Comparison of ENCODE assay signal across 8 mouse cellular contexts in genomic region chr4:135856223-135857091, GRCm38 (mm10). TPM values are rescaled to one million over a fixed set of nuclear protein-coding genes. Genes with fewer than 3 reads are reported as not detected.
DNase-seq lines count a peak whose midpoint lies in the region; ATAC-seq and TF ChIP-seq lines count a peak whose summit lies in the region.

No protein-coding gene starts in this region.

- H3K4me1 ChIP-seq in forebrain, embryonic 15.5 days, result peaks cover 54% of the 10 kb centered on the region
- peaks cover 49% of the 10 kb centered on the region for H3K4me1 ChIP-seq in hindbrain, embryonic 10.5 days (replicated peaks)

- peak; percentile 68 for ATAC-seq in forebrain, embryonic 15.5 days (replicated peaks)
- ATAC-seq in activated CD4-positive, CD25-positive, alpha-beta regulatory T cell, adult 4 months, result no peak

- peak overlapping the region; percentile 89 for H3K9ac ChIP-seq in forebrain, embryonic 15.5 days (replicated peaks)

- H3K9me3 ChIP-seq in forebrain, embryonic 15.5 days, result no peaks in the 10 kb centered on the region
- H3K9me3 ChIP-seq in hindbrain, embryonic 10.5 days, result no peaks in the 10 kb centered on the region

- peak overlapping the region; percentile 100 for H3K27ac ChIP-seq in forebrain, embryonic 15.5 days (replicated peaks)
- H3K27ac ChIP-seq in hindbrain, embryonic 10.5 days, result peak overlapping the region; percentile 99
- peak overlapping the region; percentile 93 for H3K27ac ChIP-seq in left cerebral cortex, adult 2 months

- TF ChIP-seq CTCF in left cerebral cortex, adult 2 months (IDR thresholded peaks at IDR 0.05), result no peak

- peak overlapping the region; percentile 69 for H3K4me2 ChIP-seq in forebrain, embryonic 15.5 days (replicated peaks)

- no peaks in the 10 kb centered on the region for H3K36me3 ChIP-seq in forebrain, embryonic 15.5 days
- H3K36me3 ChIP-seq in hindbrain, embryonic 10.5 days, result peaks cover 27% of the 10 kb centered on the region

- WGBS in forebrain, embryonic 15.5 days, result under 1% methylated on average over 87 of the region's 91 CpGs
- under 1% methylated on average over 90 of the region's 91 CpGs for whole genome bisulfite sequencing in hindbrain, embryonic 10.5 days

- intact Hi-C loops in left cerebral cortex, adult 2 months (cut with DNase I), result loop anchor here (1.0 to 5.0 kb wide), 2 partner anchors 17 to 34 kb away; partner anchors contain the start of gene Pnrc2

- peak; percentile 89 for DNase-seq in MN1 (ENCODE audit: low spot score)
- DNase-seq in c-Kit-positive CD71-positive TER-119-positive erythroid progenitor cells, embryonic 14.5 days (ENCODE audit: low spot score), result peak; percentile 66
- DNase-seq in hindbrain, embryonic 10.5 days (ENCODE audit: low spot score), result peak; percentile 83
- peak; percentile 52 to 54 for DNase-seq in left cerebral cortex, adult 2 months (ENCODE audit: extremely low spot score in 1 of 2, low spot score in 2 of 2)
- peak; percentile 78 to 82 for DNase-seq in lung, postnatal 4 days
- DNase-seq in right cerebral cortex, postnatal 36 days (ENCODE audit: low spot score in 2 of 2), result peak; percentile 32 to 45

- no peaks in the 10 kb centered on the region for H3K27me3 ChIP-seq in forebrain, embryonic 15.5 days
- no peaks in the 10 kb centered on the region for H3K27me3 ChIP-seq in hindbrain, embryonic 10.5 days (ENCODE audit: insufficient read depth, poor library complexity, severe bottlenecking)

- H3K4me3 ChIP-seq in forebrain, embryonic 15.5 days, result peak overlapping the region; percentile 85
- H3K4me3 ChIP-seq in hindbrain, embryonic 10.5 days, result peak overlapping the region; percentile 93
- peak overlapping the region; percentile 90 for H3K4me3 ChIP-seq in left cerebral cortex, adult 2 months

RNA-seq across cellular contexts. Expression of gene Srsf10, which starts 0.9 kb away (rescaled TPM):
- 257 and 272 TPM in 2 replicates for polyA plus RNA-seq in forebrain, embryonic 15.5 days (2015; fragmentation: Nextera tagmentation; extraction: Ambion mirVana)
- polyA plus RNA-seq in hindbrain, embryonic 10.5 days (2016; fragmentation: Nextera tagmentation; extraction: Ambion mirVana), result 283 and 352 TPM in 2 replicates
- total RNA-seq in left cerebral cortex, adult 2 months (2021), result 10 to 100 TPM; 70.8 to 82.2 TPM
- polyA plus RNA-seq in activated CD4-positive, CD25-positive, alpha-beta regulatory T cell, adult 4 months (2017; shearing (Covaris generic)), result 100 to 1,000 TPM; 172 to 181 TPM

RNA-seq across cellular contexts. Expression of gene Pnrc2, which starts 17.2 kb away (rescaled TPM):
- 131 and 134 TPM in 2 replicates for polyA plus RNA-seq in forebrain, embryonic 15.5 days (2015; fragmentation: Nextera tagmentation; extraction: Ambion mirVana)
- polyA plus RNA-seq in hindbrain, embryonic 10.5 days (2016; fragmentation: Nextera tagmentation; extraction: Ambion mirVana), result 171 and 204 TPM in 2 replicates
- 10 to 100 TPM; 41.1 to 41.7 TPM for total RNA-seq in left cerebral cortex, adult 2 months (2021)
- polyA plus RNA-seq in activated CD4-positive, CD25-positive, alpha-beta regulatory T cell, adult 4 months (2017; shearing (Covaris generic)), result 100 to 1,000 TPM; 216 to 230 TPM

RNA-seq across cellular contexts. Expression of gene Cnr2, which starts 38.7 kb away (rescaled TPM):
- 0.08 and 0.13 TPM in 2 replicates for polyA plus RNA-seq in forebrain, embryonic 15.5 days (2015; fragmentation: Nextera tagmentation; extraction: Ambion mirVana)
- 0.21 and 0.66 TPM in 2 replicates for polyA plus RNA-seq in hindbrain, embryonic 10.5 days (2016; fragmentation: Nextera tagmentation; extraction: Ambion mirVana)
- total RNA-seq in left cerebral cortex, adult 2 months (2021), result under 1 TPM in 1 of 2 experiments, not detected in 1; 0.11 TPM
- 1 to 10 TPM; 4.9 to 7.9 TPM for polyA plus RNA-seq in activated CD4-positive, CD25-positive, alpha-beta regulatory T cell, adult 4 months (2017; shearing (Covaris generic))

Comparison
In these comparisons a context has a peak if more than half of its experiments do, and no peak if none do; other contexts are left out.
1. DNase-seq: peak in every context shown above with its lines; median percentile 89 in MN1; 83 in hindbrain, embryonic 10.5 days; 80 in lung, postnatal 4 days; 66 in c-Kit-positive CD71-positive TER-119-positive erythroid progenitor cells, embryonic 14.5 days; 53 in left cerebral cortex, adult 2 months; 38 in right cerebral cortex, postnatal 36 days.